Mouse (Mus musculus) liver, embryonic 14.5 days (tissue): ENCODE measurements around the gene Ddx5. TPM values are rescaled to one million over a fixed set of nuclear protein-coding genes. Genes with fewer than 3 reads are reported as not detected.
A peak's percentile ranks its signal among the peaks of the same experiment; 100 is the strongest.
"Not testable (repeated sequence)": the region's sequence is repeated elsewhere in the genome, so short reads cannot be mapped to it uniquely, and the experiment has no call there.

Experiments
- ATAC-seq: fragments of 200-750 bp; cut with Nextera tagmentation; 2 replicates; pipeline ENCODE4 v1.8.0; 2017; ENCODE audit warnings: moderate number of reproducible peaks, mild to moderate bottlenecking, moderate library complexity; ENCODE audit not compliant: insufficient read depth
- DNase-seq, 3 experiments: peaks; one replicate each; pipeline ENCODE4 v3.0.0-alpha.2; 2012 to 2013; ENCODE audit warnings: low read depth in 3 of 3, low spot score in 3 of 3
- H3K27ac ChIP-seq: fragments of 300-500 bp; sonication (generic); 2 replicates; pipeline ENCODE4 v1.5.1; 2014; ENCODE audit warnings: moderate library complexity, mild to moderate bottlenecking, control low read depth, inconsistent platforms
- H3K27me3 ChIP-seq: fragments of 300-500 bp; sonication (generic); 2 replicates; pipeline ENCODE4 v1.6.1; 2014; ENCODE audit warnings: mild to moderate bottlenecking, low read length, moderate library complexity; ENCODE audit not compliant: control insufficient read depth, insufficient read depth
- H3K36me3 ChIP-seq: fragments of 300-500 bp; sonication (generic); replicated peaks from 2 replicates; pipeline ENCODE4 v1.6.1; 2014; ENCODE audit warnings: low read depth; ENCODE audit not compliant: control insufficient read depth, insufficient read depth
- H3K4me1 ChIP-seq, 2 experiments: fragments of 200-500 bp in 1 of 2; fragments of 300-500 bp in 1 of 2; sonication (generic) in 1 of 2; replicated peaks; 2 replicates each; pipeline ENCODE4 v1.6.1; 2012 to 2014; ENCODE audit warnings: antibody characterized with exemption in 1 of 2, inconsistent platforms in 1 of 2, low read length in 1 of 2; ENCODE audit not compliant: control insufficient read depth in 2 of 2, insufficient read depth in 2 of 2
- H3K4me2 ChIP-seq: fragments of 300-500 bp; sonication (generic); 2 replicates; pipeline ENCODE4 v1.6.1; 2014; ENCODE audit warnings: low read depth, mild to moderate bottlenecking, control low read depth, moderate library complexity
- H3K4me3 ChIP-seq, 2 experiments: fragments of 200-500 bp in 1 of 2; fragments of 300-500 bp in 1 of 2; sonication (generic) in 1 of 2; 2 replicates each; pipeline ENCODE4 v1.5.1; 2012 to 2014; ENCODE audit warnings: low read depth in 2 of 2, low read length in 2 of 2, mild to moderate bottlenecking in 2 of 2, control low read depth in 1 of 2, inconsistent platforms in 1 of 2, moderate library complexity in 1 of 2; ENCODE audit not compliant: insufficient read depth in 1 of 2
- H3K9ac ChIP-seq: fragments of 300-500 bp; sonication (generic); replicated peaks from 2 replicates; pipeline ENCODE4 v1.6.1; 2014; ENCODE audit warnings: mild to moderate bottlenecking, control low read depth, moderate library complexity
- H3K9me3 ChIP-seq: fragments of 300-500 bp; sonication (generic); 2 replicates; pipeline ENCODE4 v1.6.1; 2016; ENCODE audit warnings: low read length, mixed read lengths; ENCODE audit not compliant: control insufficient read depth
- CTCF ChIP-seq: IDR thresholded peaks from 2 replicates; pipeline ENCODE4 v1.5.1; 2016; ENCODE audit warnings: antibody characterized with exemption, low read depth, control low read depth
- EP300 ChIP-seq: IDR thresholded peaks from 2 replicates; pipeline ENCODE4 v1.6.1; 2016; ENCODE audit warnings: antibody characterized with exemption, low read depth
- WGBS: fragments of 180-500 bp; shearing (Covaris S2); extraction: QIAGEN DNeasy Blood & Tissue Kit; methylation state at CpG from one replicate; pipeline ENCODE4 v1.1.7; 2014; ENCODE audit not compliant: insufficient replicate concordance; 5-methylcytosine and 5-hydroxymethylcytosine counted together
- polyA plus RNA-seq, 2 experiments: library from polyadenylated mRNA; depleted of rRNA in 1 of 2; stranded (reverse) in 1 of 2; unstranded in 1 of 2; fragments of >200 nt; fragmentation: Nextera tagmentation in 1 of 2; extraction: Ambion mirVana in 1 of 2; gene quantifications; 2 replicates each; pipeline versions ENCODE4 v1.2.1 to v1.2.3; 2012 to 2014

Ddx5 gene
- polyA plus RNA-seq, 2 experiments = 122 to 138 TPM

- no peaks in the 10 kb centered on the region for H3K27me3 ChIP-seq
- H3K36me3 ChIP-seq = peaks cover 72% of the 10 kb centered on the region
- H3K4me1 ChIP-seq = peaks cover 5 to 7% of the 10 kb centered on the region in 2 experiments
- H3K4me2 ChIP-seq = no peak overlapping the region; the same call in 1 of the 2 replicates
- H3K9me3 ChIP-seq = no peaks in the 10 kb centered on the region
- ATAC-seq (no peak), DNase-seq (no peak)
- WGBS = 85% methylated on average over 1 of the region's 1 CpGs
- H3K4me3 ChIP-seq = no peak overlapping the region
- TF ChIP-seq EP300 = no peak
- TF ChIP-seq CTCF = no peak
- H3K9ac ChIP-seq = no peak overlapping the region
- no peak overlapping the region for H3K27ac ChIP-seq
These were observed 3.9 kb downstream of the Ddx5 start for GRCm38 (mm10) chr11:106785043-106785442.

DNA sequence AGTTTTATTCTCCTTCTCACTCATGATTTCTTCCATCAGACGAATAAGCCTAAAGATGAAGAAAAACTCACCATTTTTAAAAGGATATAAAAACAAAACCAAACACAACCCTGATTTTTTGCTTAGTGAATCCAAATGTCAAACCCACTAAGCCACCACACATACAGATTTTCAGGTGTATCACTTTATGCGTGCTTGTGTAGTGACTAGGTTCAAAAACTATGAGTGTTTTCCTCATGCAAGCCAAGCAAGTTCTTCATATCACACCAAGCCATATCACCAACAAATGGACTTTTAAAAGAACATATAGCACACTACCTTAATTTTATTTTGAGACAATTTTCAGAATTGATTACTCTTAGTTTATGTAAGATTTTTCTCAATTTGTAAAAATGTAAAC, 4.5 kb downstream of the Ddx5 start:
- H3K27me3 ChIP-seq = no peaks in the 10 kb centered on the region
- H3K9ac ChIP-seq = no peak overlapping the region
- H3K4me1 ChIP-seq = peaks cover 7 to 9% of the 10 kb centered on the region in 2 experiments
- no peak overlapping the region for H3K4me2 ChIP-seq
- H3K4me3 ChIP-seq = no peak overlapping the region
- TF ChIP-seq EP300 (no peak), CTCF (no peak)
- no peak overlapping the region for H3K27ac ChIP-seq
- H3K9me3 ChIP-seq = no peaks in the 10 kb centered on the region
- WGBS = 86% methylated on average over 2 of the region's 2 CpGs
- DNase-seq (no peak), ATAC-seq (no peak)
- H3K36me3 ChIP-seq = peaks cover 75% of the 10 kb centered on the region

DNA sequence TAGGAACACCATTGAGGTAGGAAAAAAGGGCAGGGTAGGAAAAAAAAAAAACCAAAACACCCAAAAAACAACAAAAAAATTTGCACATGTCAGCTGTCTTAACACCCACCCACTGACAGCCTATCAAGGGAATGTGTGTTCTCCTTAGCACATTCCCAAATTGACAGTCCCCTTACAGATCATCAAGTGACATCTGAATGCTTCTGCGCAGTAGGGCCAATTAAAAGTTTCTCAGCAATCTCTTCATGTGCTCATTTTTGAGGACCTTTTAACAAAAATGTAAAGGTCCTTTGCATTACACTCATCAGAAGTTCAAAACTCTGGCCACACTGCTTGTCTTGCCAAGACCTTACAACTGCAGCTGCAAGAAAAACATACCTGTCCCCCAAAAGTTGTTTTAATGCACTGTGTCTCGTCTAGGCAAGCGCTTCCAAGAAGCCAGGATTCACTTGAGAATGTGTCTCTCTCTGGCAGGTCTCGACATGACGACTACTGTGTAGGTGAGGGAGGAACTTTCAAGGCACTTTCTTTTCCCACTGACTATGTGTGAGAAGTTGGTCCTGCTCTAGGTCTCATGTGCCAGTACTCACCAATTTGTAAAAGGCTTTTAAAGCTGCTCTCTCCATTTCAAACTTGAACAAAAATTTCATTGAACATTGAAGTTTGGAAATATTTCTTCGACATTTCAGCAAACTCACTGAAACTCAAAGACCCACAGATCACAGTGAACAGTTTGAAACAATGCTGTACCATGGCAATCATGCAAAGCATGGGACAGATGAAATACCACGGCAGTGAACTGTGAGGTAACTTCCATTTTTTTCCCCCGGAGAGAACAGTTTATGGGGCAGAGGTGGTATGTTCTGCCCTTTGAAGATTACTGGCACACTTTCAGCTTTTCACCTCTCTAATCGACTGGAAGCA, 5.9 kb downstream of the Ddx5 start:
- Histone ChIP-seq H3K36me3 (peaks cover 75% of the 10 kb centered on the region), H3K27ac (no peak overlapping the region), H3K4me2 (no peak overlapping the region), H3K27me3 (no peaks in the 10 kb centered on the region), H3K4me3 (no peak overlapping the region), H3K4me1 (peaks cover 7 to 9% of the 10 kb centered on the region in 2 experiments), H3K9ac (no peak overlapping the region; the same call in 1 of the 2 replicates), H3K9me3 (no peaks in the 10 kb centered on the region)
- no peak for ATAC-seq
- DNase-seq = no peak
- WGBS = 87% methylated on average over 9 of the region's 9 CpGs
- TF ChIP-seq EP300 (no peak), CTCF (no peak)

DNA sequence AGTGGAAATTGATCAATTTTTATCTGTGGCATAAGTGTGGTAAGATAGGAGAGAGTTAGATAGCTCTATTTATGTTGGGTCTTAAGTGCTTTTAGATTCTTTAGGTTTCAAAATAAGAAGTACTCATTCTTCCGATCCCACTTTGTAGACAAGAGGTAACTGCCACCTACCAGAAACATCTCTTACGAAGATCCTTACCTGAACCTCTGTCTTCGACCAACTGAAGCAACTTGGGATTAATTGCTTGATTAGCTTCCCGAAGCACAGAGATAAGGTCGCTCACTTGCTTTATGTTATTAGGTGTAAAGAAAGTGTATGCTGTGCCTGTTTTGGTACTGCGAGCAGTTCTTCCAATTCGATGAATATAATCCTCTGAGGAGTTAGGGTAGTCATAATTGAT, 6.7 kb downstream of the Ddx5 start:
- Histone ChIP-seq H3K4me1 (peaks cover 9 to 13% of the 10 kb centered on the region in 2 experiments), H3K36me3 (peaks cover 75% of the 10 kb centered on the region)
- WGBS = 84% methylated on average over 7 of the region's 7 CpGs
- not testable (repeated sequence) for H3K4me3 ChIP-seq, ATAC-seq, H3K27ac ChIP-seq, H3K9me3 ChIP-seq, H3K27me3 ChIP-seq, DNase-seq, H3K4me2 ChIP-seq, H3K9ac ChIP-seq

DNA sequence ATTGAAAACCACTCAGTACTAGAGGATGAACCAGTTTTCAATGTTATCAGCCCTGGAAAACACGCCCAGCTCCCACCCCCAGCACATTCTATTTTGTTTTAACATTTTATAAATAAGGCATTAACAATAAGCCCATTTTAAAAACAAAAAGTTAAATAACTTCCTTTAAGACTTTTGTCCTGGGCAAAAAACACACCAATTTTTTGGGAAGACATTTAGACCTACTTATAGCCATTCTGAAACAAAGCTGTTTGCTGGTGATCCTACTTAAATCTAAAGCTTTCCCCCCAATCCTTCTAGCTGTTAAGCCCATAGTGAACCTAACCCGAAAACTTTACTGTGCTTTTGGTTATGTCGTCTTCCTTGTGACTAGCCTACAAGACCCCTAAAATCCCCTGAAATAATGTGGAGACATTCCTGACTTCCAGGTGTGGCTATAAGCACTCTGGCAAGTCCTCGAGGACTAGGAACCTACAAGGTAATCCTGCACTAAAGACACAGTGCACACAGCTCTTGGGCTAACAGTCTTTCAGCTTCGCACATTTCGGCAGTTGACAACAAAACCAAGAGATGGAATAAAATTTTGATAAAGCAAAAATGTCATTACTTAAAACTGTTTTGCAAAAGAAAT, 8.3 kb downstream of the Ddx5 start:
- no peak overlapping the region for H3K9ac ChIP-seq
- no peaks in the 10 kb centered on the region for H3K27me3 ChIP-seq
- H3K9me3 ChIP-seq = no peaks in the 10 kb centered on the region
- TF ChIP-seq CTCF = no peak
- TF ChIP-seq EP300 = no peak
- H3K4me2 ChIP-seq = peak overlapping the region; percentile 85
- peak overlapping the region in 1 of 2 experiments; percentile 83; a peak in 1 of 4 replicates for H3K4me3 ChIP-seq
- peaks cover 6 to 12% of the 10 kb centered on the region in 2 experiments for H3K4me1 ChIP-seq
- WGBS = 74% methylated on average over 6 of the region's 6 CpGs
- peaks cover 61% of the 10 kb centered on the region for H3K36me3 ChIP-seq
- no peak for ATAC-seq
- peak overlapping the region; percentile 97 for H3K27ac ChIP-seq
- no peak for DNase-seq
